ENCODE assay signal across 26 mouse cellular contexts in genomic region chr13:41823077-41823476, GRCm38 (mm10). TPM values are rescaled to one million over a fixed set of nuclear protein-coding genes. Genes with fewer than 3 reads are reported as not detected.
DNase-seq lines count a peak whose midpoint lies in the region; TF ChIP-seq lines count a peak whose summit lies in the region.
"Had no signal": no experiment of that assay in that cellular context is flagged by ENCODE, and none has a peak within 500 bp of the region (broad histone marks: within the 10 kb centered on the region; RNA-seq: fewer than 3 reads in every experiment).

No protein-coding gene starts in this region.

- TF ChIP-seq POLR2A in cortical plate, adult 2 months (IDR thresholded peaks at IDR 0.05; ENCODE audit: extremely low read depth, insufficient read depth, low read length), result no peak

- peaks cover 12% of the 10 kb centered on the region for H3K4me1 ChIP-seq in cortical plate, adult 2 months (ENCODE audit: control insufficient read depth, insufficient read depth, low read length)
- H3K4me1 ChIP-seq: embryonic facial prominence, embryonic 12.5 days; forebrain, embryonic 13.5 days; hindbrain, embryonic 13.5 days; limb, embryonic 13.5 days; liver, embryonic 13.5 days had no signal

- no peak overlapping the region for H3K4me3 ChIP-seq in cortical plate, adult 2 months (ENCODE audit: insufficient read depth, low read length)
- H3K4me3 ChIP-seq: embryonic facial prominence, embryonic 12.5 days; erythroblast, embryonic 14.5 days; forebrain, embryonic 13.5 days; hindbrain, embryonic 13.5 days; limb, embryonic 13.5 days; liver, embryonic 13.5 days had no signal

- H3K27ac ChIP-seq in cortical plate, adult 2 months (ENCODE audit: insufficient read depth, low read length), result peak overlapping the region; percentile 86; the same call in 1 of the 2 replicates
- H3K27ac ChIP-seq: embryonic facial prominence, embryonic 12.5 days; forebrain, embryonic 13.5 days; hindbrain, embryonic 13.5 days; limb, embryonic 13.5 days; liver, embryonic 13.5 days had no signal

- TF ChIP-seq CTCF in cortical plate, adult 2 months (IDR thresholded peaks at IDR 0.05; ENCODE audit: extremely low read depth, insufficient read depth, low read length), result no peak

- peak; percentile 59 to 78 for DNase-seq in frontal cortex, adult 2 months (ENCODE audit: extremely low spot score in 1 of 2, low spot score in 1 of 2)
- DNase-seq in frontal cortex, postnatal 25 days (ENCODE audit: low spot score in 2 of 2), result no peak
- DNase-seq in right cerebral cortex, adult 2 months (ENCODE audit: low spot score in 2 of 2), result peak; percentile 47 to 51
- DNase-seq in right cerebral cortex, postnatal 14 days, result no peak
- DNase-seq in telencephalon, adult 2 months (ENCODE audit: low read depth, low spot score), result peak; percentile 80
- no peak for DNase-seq in cerebellum, postnatal 25 days
- no peak for DNase-seq in layer of hippocampus, postnatal 25 days (ENCODE audit: extremely low spot score in 1 of 2, low spot score in 1 of 2)
- DNase-seq: adrenal gland, postnatal 14 days; B cell, adult 2 months; cerebellum, adult 8-10 months; kidney, adult 9 months; kidney, postnatal 36 days; liver, embryonic 13.5 days; lung, embryonic 14.5 days; lung, postnatal 4 days had no signal

RNA-seq across cellular contexts. Expression of gene Adtrp, which starts 24.4 kb away (rescaled TPM):
- 0.32 and 0.40 TPM in 2 replicates for polyA plus RNA-seq in frontal cortex, adult 2 months (2012; rRNA removed)
- polyA plus RNA-seq in cortical plate, adult 2 months (2012; rRNA removed), result 0.38 and 0.48 TPM in 2 replicates
- under 1 TPM in 1 of 2 experiments, not detected in 1; 0.52 TPM for total RNA-seq in layer of hippocampus, postnatal 25 days (2021)
- total RNA-seq: common myeloid progenitor, adult 5-6 weeks; midbrain, postnatal 0 days had no signal
- polyA plus RNA-seq: erythroblast, embryonic 14.5 days; forebrain, embryonic 13.5 days; heart, embryonic 11.5 days; inflammation-experienced regulatory T-cells, adult 6 months; liver, embryonic 13.5 days; lung, embryonic 14.5 days; midbrain, postnatal 0 days; Patski had no signal

Comparison
In these comparisons a context has a peak if more than half of its experiments do, and no peak if none do; other contexts are left out.
1. DNase-seq: peak in frontal cortex, adult 2 months (2 of 2), right cerebral cortex, adult 2 months (2 of 2) and telencephalon, adult 2 months (single experiment); none in frontal cortex, postnatal 25 days (0 of 2), right cerebral cortex, postnatal 14 days (single experiment), cerebellum, postnatal 25 days (0 of 2) and layer of hippocampus, postnatal 25 days (0 of 2).